Mouse (Mus musculus) left cerebral cortex, postnatal 25 days (tissue): ENCODE measurements around the gene Ttc9b. TPM values are rescaled to one million over a fixed set of nuclear protein-coding genes. Genes with fewer than 3 reads are reported as not detected.
A peak's percentile ranks its signal among the peaks of the same experiment; 100 is the strongest.

Source experiments
- DNase-seq, 2 experiments: peaks; one replicate each; pipeline ENCODE4 v3.0.0; 2022; ENCODE audit warnings: low spot score in 2 of 2, mixed read lengths in 1 of 2
- intact Hi-C: fragments of 180-260 bp; cut with DNase I; formaldehyde crosslinking; loops from one replicate; pipeline ENCODE4 v1.15.1; 2025
- total RNA-seq, 2 experiments: library from RNA; stranded (reverse); gene quantifications; 2 replicates each; pipeline ENCODE4 v1.2.3; 2021

Ttc9b gene
- total RNA-seq, 2 experiments from 2014 or later: 137 to 140 TPM

- DNase-seq: peak; percentile 97 to 98
- intact Hi-C loops: no loop called here
These were observed 21.0 kb downstream of the Ttc9b start, which contains the start of gene Map3k10 for GRCm38 (mm10) chr7:27674522-27675221. Map3k10 (minus strand) TSS chr7:27674598.

- no peak for DNase-seq
- intact Hi-C loops: no loop called here
These were observed 21.5 kb downstream of the Ttc9b start for GRCm38 (mm10) chr7:27675222-27675612.

- DNase-seq: no peak
- intact Hi-C loops: no loop called here
These were observed 29.5 kb downstream of the Ttc9b start for GRCm38 (mm10) chr7:27683218-27683617.

GRCm38 (mm10) chr7:27685220-27685619 lies 31.5 kb downstream of the Ttc9b start:
- intact Hi-C loops: loop anchor here (2.0 kb wide), 1 partner anchor 34 kb away; no protein-coding TSS in a partner anchor
- DNase-seq: no peak

GRCm38 (mm10) chr7:27685681-27686080 lies 32.0 kb downstream of the Ttc9b start:
- intact Hi-C loops: loop anchor here (2.0 kb wide), 1 partner anchor 35 kb away; no protein-coding TSS in a partner anchor
- DNase-seq: no peak

GRCm38 (mm10) chr7:27687043-27687442 lies 33.3 kb downstream of the Ttc9b start:
- no peak for DNase-seq
- intact Hi-C loops: no loop called here

- no peak for DNase-seq
- intact Hi-C loops: loop anchor here (2.0 kb wide), 1 partner anchor 43 kb away; the partner anchor contains the start of gene Zfp60
These were observed 34.1 kb downstream of the Ttc9b start for GRCm38 (mm10) chr7:27687836-27688235.

GRCm38 (mm10) chr7:27688246-27688788 lies 34.6 kb downstream of the Ttc9b start:
- no peak for DNase-seq
- intact Hi-C loops: loop anchor here (2.0 kb wide), 1 partner anchor 42 kb away; the partner anchor contains the start of gene Zfp60

GRCm38 (mm10) chr7:27688815-27689612 lies 35.3 kb downstream of the Ttc9b start, which contains the start of gene Zfp607b:
Zfp607b (plus strand) TSS chr7:27689340.
- intact Hi-C loops: loop anchor here (2.0 kb wide), 1 partner anchor 42 kb away; the partner anchor contains the start of gene Zfp60
- peak; percentile 94 to 99 for DNase-seq

GRCm38 (mm10) chr7:27691076-27691475 lies 37.4 kb downstream of the Ttc9b start:
- DNase-seq: no peak
- intact Hi-C loops: no loop called here

- DNase-seq: no peak
- intact Hi-C loops: no loop called here
These were observed 43.0 kb downstream of the Ttc9b start for GRCm38 (mm10) chr7:27696711-27697110.

Other genes with a start within 250 kb of the Ttc9b start
- gene Sptbn4, start 206.2 kb upstream of the Ttc9b start, total RNA-seq: 100 to 1,000 TPM; 132 to 139 TPM
- gene Blvrb, start 205.9 kb upstream of the Ttc9b start, total RNA-seq: 10 to 100 TPM; 12.0 to 15.9 TPM
- gene Sertad3, start 180.1 kb upstream of the Ttc9b start, total RNA-seq: 1 to 10 TPM; 2.8 to 4.6 TPM
- gene Sertad1, start 167.0 kb upstream of the Ttc9b start, total RNA-seq: 10 to 100 TPM; 16.1 to 16.8 TPM
- gene Prx, start 154.6 kb upstream of the Ttc9b start, total RNA-seq: under 1 TPM; 0.32 to 0.62 TPM
- under 1 TPM in 1 of 2 experiments, not detected in 1; 0.18 TPM for gene Hipk4, start 130.6 kb upstream of the Ttc9b start, total RNA-seq
- gene Pld3, start 100.7 kb upstream of the Ttc9b start, total RNA-seq: 100 to 1,000 TPM; 877 to 885 TPM
- 10 to 100 TPM; 26.4 to 27.8 TPM for gene 2310022A10Rik, start 100.7 kb upstream of the Ttc9b start, total RNA-seq
- 100 to 1,000 TPM; 123 to 139 TPM for gene Akt2, start 62.4 kb upstream of the Ttc9b start, total RNA-seq
- 100 to 1,000 TPM; 225 to 229 TPM for gene Map3k10, start 20.7 kb downstream of the Ttc9b start, total RNA-seq
- 10 to 100 TPM in 1 of 2 experiments, 1 to 10 TPM in 1; 9.4 to 10.5 TPM for gene Zfp607b, start 35.4 kb downstream of the Ttc9b start, total RNA-seq
- 10 to 100 TPM; 32.7 to 36.0 TPM for gene Zfp60, start 77.5 kb downstream of the Ttc9b start, total RNA-seq
- 1 to 10 TPM; 7.2 to 8.2 TPM for gene Zfp626, start 153.3 kb downstream of the Ttc9b start, total RNA-seq
- gene Zfp59, start 184.7 kb downstream of the Ttc9b start, total RNA-seq: 1 to 10 TPM; 4.2 to 4.6 TPM
- gene Zfp607a, start 203.6 kb downstream of the Ttc9b start, total RNA-seq: 1 to 10 TPM; 1.7 to 2.0 TPM